Mouse (Mus musculus) kidney, embryonic 16.5 days (tissue): ENCODE results near the gene Faap100. TPM values are rescaled to one million over a fixed set of nuclear protein-coding genes. Genes with fewer than 3 reads are reported as not detected.
A peak's percentile ranks its signal among the peaks of the same experiment; 100 is the strongest.
"Not testable (repeated sequence)": the region's sequence is repeated elsewhere in the genome, so short reads cannot be mapped to it uniquely, and the experiment has no call there.

Experiments used
- ATAC-seq: fragments of 200-750 bp; cut with Nextera tagmentation; 2 replicates; pipeline ENCODE4 v1.8.0; 2017; ENCODE audit warnings: moderate TSS enrichment; ENCODE audit not compliant: low FRiP score, low TSS enrichment
- H3K27ac ChIP-seq: fragments of 300-500 bp; sonication (generic); 2 replicates; pipeline ENCODE4 v1.5.1; 2014; ENCODE audit warnings: low read length
- H3K27me3 ChIP-seq: fragments of 300-500 bp; sonication (generic); 2 replicates; pipeline ENCODE4 v1.6.1; 2014; ENCODE audit warnings: low read length, control low read depth, mixed read lengths; ENCODE audit not compliant: insufficient read depth
- H3K36me3 ChIP-seq: fragments of 300-500 bp; sonication (generic); 2 replicates; pipeline ENCODE4 v1.6.1; 2014; ENCODE audit warnings: low read length, control low read depth, mixed read lengths; ENCODE audit not compliant: insufficient read depth
- H3K4me1 ChIP-seq: fragments of 300-500 bp; sonication (generic); 2 replicates; pipeline ENCODE4 v1.6.1; 2014; ENCODE audit warnings: low read length, control low read depth, mixed read lengths; ENCODE audit not compliant: insufficient read depth
- H3K4me2 ChIP-seq: fragments of 300-500 bp; sonication (generic); replicated peaks from 2 replicates; pipeline ENCODE4 v1.6.1; 2014; ENCODE audit warnings: low read depth, low read length
- H3K4me3 ChIP-seq: fragments of 300-500 bp; sonication (generic); 2 replicates; pipeline ENCODE4 v1.5.1; 2014; ENCODE audit warnings: mild to moderate bottlenecking, low read length
- H3K9ac ChIP-seq: fragments of 300-500 bp; sonication (generic); replicated peaks from 2 replicates; pipeline ENCODE4 v1.6.1; 2014; ENCODE audit warnings: low read length
- H3K9me3 ChIP-seq: fragments of 300-500 bp; sonication (generic); 2 replicates; pipeline ENCODE4 v1.6.1; 2016; ENCODE audit warnings: low read length, control low read depth
- WGBS: fragments of 180-500 bp; shearing (Covaris S2); extraction: QIAGEN DNeasy Blood & Tissue Kit; methylation state at CpG from one replicate; pipeline ENCODE4 v1.1.7; 2014; 5-methylcytosine and 5-hydroxymethylcytosine counted together
- polyA plus RNA-seq: library from polyadenylated mRNA; unstranded; fragments of >200 nt; fragmentation: Nextera tagmentation; extraction: Ambion mirVana; gene quantifications from 2 replicates; pipeline ENCODE4 v1.2.1, GENCODE M21; 2015

Gene Faap100
- polyA plus RNA-seq, 1 experiment from 2014 or later, result 42.3 TPM

DNA sequence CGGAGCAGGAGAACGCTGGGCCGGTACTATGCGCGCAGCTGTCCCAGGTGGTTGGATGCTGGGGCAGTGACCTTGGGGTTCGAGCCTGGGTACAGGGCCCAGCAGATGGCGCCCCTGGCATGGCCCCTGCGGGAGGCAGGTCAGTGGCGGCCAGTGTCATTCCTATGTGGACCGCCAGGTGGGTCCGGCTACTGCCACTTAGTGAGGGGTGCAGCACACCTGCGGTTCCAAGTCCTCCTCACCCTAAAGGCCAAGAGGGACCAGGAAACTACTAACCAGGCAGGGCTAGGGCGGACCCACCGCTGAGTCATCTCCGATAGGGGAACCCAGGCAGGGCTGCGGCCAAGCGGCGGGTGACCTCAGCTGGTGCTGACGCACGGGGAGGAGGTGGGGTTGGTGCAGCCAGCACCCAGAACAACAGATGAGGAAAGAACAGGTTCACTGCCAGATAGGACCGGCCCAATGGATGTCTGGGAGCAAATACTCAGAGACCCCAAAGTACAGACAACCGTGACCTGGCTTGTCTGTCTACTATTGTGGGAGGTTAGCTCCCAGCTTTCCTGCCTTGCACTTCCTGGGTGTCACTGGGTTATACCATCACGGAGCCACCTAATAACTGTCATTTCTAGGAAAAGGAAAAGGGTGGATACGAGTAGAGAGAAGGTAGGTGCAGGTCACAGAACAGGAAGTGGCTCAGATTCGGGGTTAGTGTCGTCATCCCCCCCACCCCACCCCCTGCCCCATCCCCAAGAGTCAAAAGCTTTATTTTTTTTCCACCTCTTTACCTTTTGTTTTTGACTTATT, 24.9 kb downstream of the Faap100 start:
- Histone ChIP-seq H3K4me1 (peaks cover 53% of the 10 kb centered on the region), H3K27ac (peak overlapping the region; percentile 74), H3K4me2 (peak overlapping the region; percentile 31; the same call in 1 of the 2 replicates), H3K27me3 (no peaks in the 10 kb centered on the region), H3K36me3 (no peaks in the 10 kb centered on the region), H3K9ac (peak overlapping the region; percentile 36), H3K4me3 (0 out of 2 replicates have a peak overlapping the region, but pooled peaks have one; percentile 3), H3K9me3 (no peaks in the 10 kb centered on the region)
- ATAC-seq, result peak; percentile 1; the same call in 1 of the 2 replicates
- WGBS, result 28% methylated on average over 26 of the region's 26 CpGs

DNA sequence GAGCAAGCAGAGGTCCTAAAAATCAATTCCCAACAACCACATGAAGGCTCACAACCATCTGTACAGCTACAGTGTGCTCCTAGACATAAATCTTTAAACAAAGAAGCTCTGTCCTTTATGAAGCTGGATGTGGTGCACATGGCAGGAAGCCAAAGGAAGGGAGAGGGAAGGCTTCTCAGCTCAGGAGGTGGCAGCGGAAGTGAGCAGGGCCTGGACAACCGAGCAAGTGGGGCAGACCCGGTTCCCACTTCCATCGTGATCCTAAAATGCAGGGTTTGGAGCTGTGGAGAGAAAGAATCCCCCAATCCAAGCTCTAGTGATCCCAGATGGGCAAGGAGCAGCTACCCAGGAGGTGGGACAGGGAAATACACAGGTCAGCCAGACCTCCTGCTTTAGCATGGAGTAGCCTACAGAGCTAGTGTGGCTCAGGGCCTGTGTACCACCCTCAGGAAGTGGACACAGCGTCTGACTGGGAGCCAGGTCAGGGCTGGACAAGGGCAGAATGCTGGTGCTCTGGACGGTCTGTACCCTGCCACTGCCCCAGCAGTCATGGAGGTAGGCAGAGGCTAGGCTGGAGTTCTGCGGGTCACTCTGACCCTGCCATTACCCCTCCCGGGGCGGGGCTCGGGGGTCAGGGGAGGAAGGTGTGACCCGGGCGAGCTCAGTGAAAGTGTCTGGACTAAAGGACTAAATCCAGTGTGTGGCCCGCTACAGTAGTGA, 25.8 kb downstream of the Faap100 start:
- Histone ChIP-seq H3K9ac (0 out of 2 replicates have a peak overlapping the region, but pooled peaks have one; percentile 36), H3K36me3 (no peaks in the 10 kb centered on the region), H3K4me3 (no peak overlapping the region), H3K9me3 (no peaks in the 10 kb centered on the region), H3K4me2 (0 out of 2 replicates have a peak overlapping the region, but pooled peaks have one; percentile 31), H3K4me1 (peaks cover 43% of the 10 kb centered on the region), H3K27me3 (no peaks in the 10 kb centered on the region), H3K27ac (peak overlapping the region; percentile 74)
- ATAC-seq, result no peak
- WGBS, result 48% methylated on average over 13 of the region's 13 CpGs

DNA sequence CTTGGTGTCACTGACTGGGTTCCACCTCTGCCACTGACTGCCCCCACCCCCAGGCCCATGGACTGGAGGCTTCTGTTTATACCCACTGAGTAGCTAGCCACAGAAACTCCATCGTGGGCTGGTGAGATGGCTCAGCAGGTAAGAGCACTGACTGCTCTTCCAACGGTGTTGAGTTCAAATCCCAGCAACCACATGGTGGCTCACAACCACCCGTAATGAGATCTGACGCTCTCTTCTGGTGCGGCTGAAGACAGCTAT, 26.5 kb downstream of the Faap100 start:
- not testable (repeated sequence) for H3K9me3 ChIP-seq, H3K4me2 ChIP-seq, H3K36me3 ChIP-seq, H3K4me3 ChIP-seq, H3K9ac ChIP-seq, ATAC-seq, H3K27me3 ChIP-seq
- Histone ChIP-seq H3K27ac (peak overlapping the region; percentile 100), H3K4me1 (peaks cover 37% of the 10 kb centered on the region)
- 86% methylated on average over 5 of the region's 5 CpGs for WGBS

DNA sequence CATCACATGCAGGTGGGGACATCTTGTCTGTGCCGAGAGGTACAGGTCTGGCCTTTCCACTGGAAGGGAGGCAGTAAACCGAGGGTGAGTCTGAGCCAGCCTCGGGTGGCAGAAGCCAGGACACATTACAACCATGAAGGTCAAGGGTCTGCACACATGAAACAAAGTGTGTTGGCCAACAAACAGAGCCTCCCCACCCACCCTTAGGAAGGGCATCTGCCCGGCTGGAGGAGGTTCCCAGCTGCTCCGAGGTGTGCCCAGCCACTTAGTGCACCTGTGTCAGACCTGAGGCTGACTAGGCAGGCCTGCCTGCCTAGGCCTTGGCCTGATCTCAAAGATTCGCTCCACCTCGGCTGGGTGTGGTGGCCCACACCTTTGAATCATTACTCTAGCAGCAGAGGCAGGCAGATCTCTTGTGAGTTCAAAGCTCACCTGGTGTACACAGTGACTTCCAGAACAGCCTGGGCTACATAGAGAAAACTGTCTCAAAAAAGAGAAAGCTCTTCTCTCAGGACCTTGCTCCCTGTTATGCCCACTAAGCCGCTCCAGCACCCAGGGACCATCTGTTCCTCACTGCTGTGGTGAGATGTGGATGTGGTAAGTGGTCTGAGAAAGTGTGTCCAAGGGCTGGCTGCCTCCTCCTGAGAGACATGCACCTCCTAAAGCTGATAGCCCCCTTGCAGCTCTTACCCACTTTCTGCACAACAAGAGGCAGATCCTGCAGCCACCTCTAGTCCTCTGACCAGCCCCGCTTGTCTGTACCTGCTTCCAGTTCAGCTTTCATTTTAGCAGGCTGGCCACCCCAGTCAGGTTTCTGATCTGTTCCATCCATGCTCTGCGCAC, 27.1 kb downstream of the Faap100 start:
- no peaks in the 10 kb centered on the region for H3K9me3 ChIP-seq
- no peak for ATAC-seq
- peaks cover 37% of the 10 kb centered on the region for H3K4me1 ChIP-seq
- 71% methylated on average over 10 of the region's 10 CpGs for WGBS
- H3K4me2 ChIP-seq, result peak overlapping the region; percentile 57
- no peaks in the 10 kb centered on the region for H3K27me3 ChIP-seq
- peaks cover 6% of the 10 kb centered on the region; the same call in 1 of the 2 replicates for H3K36me3 ChIP-seq
- no peak overlapping the region for H3K4me3 ChIP-seq
- H3K9ac ChIP-seq, result peak overlapping the region; percentile 100
- peak overlapping the region; percentile 100 for H3K27ac ChIP-seq

DNA sequence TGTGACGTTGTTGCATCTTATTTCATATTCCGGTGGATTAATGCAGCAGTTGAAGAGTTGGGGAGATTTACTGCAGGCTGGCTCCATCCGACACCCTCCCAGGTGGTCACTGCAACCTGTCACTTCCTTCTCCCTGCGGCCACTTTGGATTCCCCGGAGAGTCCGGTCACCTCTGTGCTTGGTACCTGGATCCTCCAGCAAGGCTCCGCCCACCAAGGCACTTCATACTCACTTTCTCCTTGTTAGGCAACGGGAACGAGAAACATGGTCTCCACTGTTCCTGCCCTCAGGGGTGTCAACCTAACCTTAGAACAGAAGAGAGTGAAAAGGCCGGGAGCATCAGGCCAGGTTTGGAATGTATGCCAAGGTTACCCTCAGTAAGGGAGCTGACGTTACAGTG, 27.9 kb downstream of the Faap100 start:
- H3K4me1 ChIP-seq, result peaks cover 37% of the 10 kb centered on the region
- H3K36me3 ChIP-seq, result peaks cover 9% of the 10 kb centered on the region; the same call in 1 of the 2 replicates
- H3K9ac ChIP-seq, result peak overlapping the region; percentile 100
- peak overlapping the region; percentile 99 for H3K4me3 ChIP-seq
- H3K27ac ChIP-seq, result peak overlapping the region; percentile 100
- H3K4me2 ChIP-seq, result peak overlapping the region; percentile 57
- H3K9me3 ChIP-seq, result no peaks in the 10 kb centered on the region
- ATAC-seq, result no peak
- 8% methylated on average over 11 of the region's 11 CpGs for WGBS
- no peaks in the 10 kb centered on the region for H3K27me3 ChIP-seq

DNA sequence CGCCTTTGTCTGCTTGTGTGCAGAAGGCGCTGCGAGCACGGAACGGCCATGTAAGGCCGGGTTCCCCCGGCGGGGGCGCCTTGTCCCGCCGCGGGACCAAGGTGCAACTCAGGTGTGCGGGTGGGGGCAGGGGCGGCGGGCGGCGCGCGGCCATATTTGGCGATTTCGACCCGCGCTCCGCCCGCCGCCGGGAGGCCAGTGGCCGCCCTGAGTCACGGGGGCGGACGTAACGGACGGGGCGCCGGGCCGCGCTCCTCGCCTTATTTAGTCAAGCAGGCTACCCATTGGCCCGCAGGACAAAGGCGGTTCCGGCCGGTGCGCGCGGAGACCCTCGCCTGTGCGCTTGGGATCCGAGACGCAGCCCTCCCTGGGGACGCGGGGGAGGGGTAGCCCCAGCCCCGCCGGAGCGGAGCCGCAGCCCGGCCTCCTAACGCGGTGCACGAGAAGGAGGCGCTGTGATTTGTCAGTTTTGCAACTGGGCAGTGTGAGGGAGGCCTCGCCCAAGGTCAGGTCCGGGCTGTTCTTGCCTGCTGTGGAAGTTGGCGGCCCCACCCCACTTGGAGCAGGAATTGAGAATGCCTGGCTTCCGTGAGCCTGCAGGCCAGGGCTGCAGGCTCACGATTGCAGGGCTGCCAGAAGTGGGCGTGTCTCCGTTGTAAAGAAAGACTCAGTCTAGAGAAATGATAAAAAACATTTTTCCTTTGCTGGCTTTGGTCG, 28.4 kb downstream of the Faap100 start:
- H3K9ac ChIP-seq, result peak overlapping the region; percentile 100
- H3K4me1 ChIP-seq, result peaks cover 37% of the 10 kb centered on the region
- H3K36me3 ChIP-seq, result peaks cover 13% of the 10 kb centered on the region
- WGBS, result under 1% methylated on average over 56 of the region's 68 CpGs
- no peaks in the 10 kb centered on the region for H3K27me3 ChIP-seq
- H3K9me3 ChIP-seq, result no peaks in the 10 kb centered on the region
- peak overlapping the region; percentile 99 for H3K4me3 ChIP-seq
- H3K27ac ChIP-seq, result peak overlapping the region; percentile 100
- peak overlapping the region; percentile 57 for H3K4me2 ChIP-seq
- ATAC-seq, result peak; percentile 87

DNA sequence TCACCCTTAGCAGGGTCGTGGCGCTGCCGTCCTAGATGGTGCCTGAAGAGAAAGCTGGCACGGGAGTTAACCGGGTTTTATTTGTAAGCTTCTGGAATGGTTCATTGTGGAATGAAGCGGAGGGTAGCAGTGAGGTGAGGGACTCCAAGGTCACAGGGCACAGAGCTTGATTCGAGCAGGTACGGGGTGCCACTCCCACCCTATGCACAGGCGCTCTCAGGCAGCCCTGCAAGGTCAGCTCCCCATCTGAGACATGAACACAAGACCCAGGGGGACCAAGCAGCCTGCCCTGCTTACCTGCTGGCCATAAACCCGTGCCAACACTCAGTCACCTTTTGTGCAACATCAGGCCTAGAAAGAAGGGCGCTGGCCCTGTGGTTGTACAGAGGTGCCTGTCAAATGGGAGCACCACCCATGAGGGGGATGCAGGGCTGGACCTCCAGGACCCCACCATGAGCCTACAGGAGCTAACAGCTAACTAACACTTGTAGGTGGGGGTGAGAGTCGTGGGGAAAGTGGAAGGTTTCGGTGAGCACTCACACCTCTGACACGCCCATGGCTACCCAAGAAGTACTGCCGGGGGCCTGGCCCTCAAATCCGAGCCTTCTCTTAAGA, 29.1 kb downstream of the Faap100 start:
- Histone ChIP-seq H3K36me3 (peaks cover 15% of the 10 kb centered on the region), H3K9me3 (no peaks in the 10 kb centered on the region), H3K4me1 (peaks cover 34% of the 10 kb centered on the region), H3K4me2 (peak overlapping the region; percentile 57), H3K27me3 (no peaks in the 10 kb centered on the region), H3K27ac (peak overlapping the region; percentile 100), H3K9ac (peak overlapping the region; percentile 100), H3K4me3 (peak overlapping the region; percentile 99)
- WGBS, result under 1% methylated on average over 16 of the region's 16 CpGs
- peak; percentile 1 for ATAC-seq

DNA sequence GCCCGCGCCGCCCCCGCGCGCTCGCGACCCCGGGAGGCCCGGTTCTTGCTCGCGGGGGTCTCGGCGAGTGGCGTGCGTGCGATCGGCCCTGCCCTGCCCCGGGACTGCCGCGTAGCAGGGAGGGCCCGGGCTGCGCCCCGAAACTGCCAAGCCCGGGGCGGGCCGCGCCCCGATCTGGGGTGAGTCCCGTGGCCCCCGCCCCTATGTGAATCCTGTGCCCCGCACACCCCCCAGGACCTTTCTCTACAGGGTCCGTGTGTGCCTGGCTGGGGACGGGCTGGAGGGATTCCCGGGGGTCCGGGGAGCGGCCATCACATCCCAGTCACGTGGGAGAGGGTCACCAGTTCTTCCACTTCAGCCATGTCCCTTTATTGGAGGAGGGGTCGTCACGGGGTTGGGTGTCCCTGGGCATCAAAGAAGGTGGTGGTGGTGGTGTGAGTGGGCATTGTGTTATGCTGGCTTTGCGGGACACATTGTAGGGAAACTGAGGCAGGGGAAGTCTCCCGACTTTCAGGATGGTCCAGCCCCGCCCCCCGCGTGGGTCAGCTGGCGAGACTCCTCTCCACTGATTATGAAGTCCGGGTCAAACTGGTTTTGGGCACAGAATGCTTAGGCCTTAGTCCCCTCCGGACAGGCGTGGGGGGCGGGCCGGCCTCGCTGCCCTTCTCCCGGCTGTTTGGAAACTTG, 29.7 kb downstream of the Faap100 start:
- peaks cover 15% of the 10 kb centered on the region for H3K36me3 ChIP-seq
- under 1% methylated on average over 51 of the region's 53 CpGs for WGBS
- H3K9ac ChIP-seq, result peak overlapping the region; percentile 100
- peaks cover 31% of the 10 kb centered on the region for H3K4me1 ChIP-seq
- H3K9me3 ChIP-seq, result no peaks in the 10 kb centered on the region
- H3K27ac ChIP-seq, result peak overlapping the region; percentile 100
- H3K4me2 ChIP-seq, result peak overlapping the region; percentile 57
- H3K27me3 ChIP-seq, result no peaks in the 10 kb centered on the region
- ATAC-seq, result peak; percentile 11
- H3K4me3 ChIP-seq, result peak overlapping the region; percentile 99
